Mouse (Mus musculus) embryonic facial prominence, embryonic 13.5 days (tissue): ENCODE measurements around the gene Sik3. TPM values are rescaled to one million over a fixed set of nuclear protein-coding genes. Genes with fewer than 3 reads are reported as not detected.
"Not testable (repeated sequence)": the region's sequence is repeated elsewhere in the genome, so short reads cannot be mapped to it uniquely, and the experiment has no call there.

ENCODE experiments used
- ATAC-seq: fragments of 200-750 bp; cut with Nextera tagmentation; 2 replicates; pipeline ENCODE4 v1.8.0; 2017; ENCODE audit warnings: low read depth; ENCODE audit not compliant: insufficient number of reproducible peaks, insufficient read depth, low FRiP score, low TSS enrichment
- H3K27ac ChIP-seq: fragments of 300-500 bp; sonication (generic); 2 replicates; pipeline ENCODE4 v1.5.1; 2015; ENCODE audit warnings: moderate library complexity, mild to moderate bottlenecking, inconsistent platforms
- H3K27me3 ChIP-seq: fragments of 300-500 bp; sonication (generic); 2 replicates; pipeline ENCODE4 v1.6.1; 2015; ENCODE audit warnings: mild to moderate bottlenecking, inconsistent platforms
- H3K36me3 ChIP-seq: fragments of 300-500 bp; sonication (generic); 2 replicates; pipeline ENCODE4 v1.6.1; 2015; ENCODE audit warnings: mild to moderate bottlenecking, inconsistent platforms
- H3K4me1 ChIP-seq: fragments of 300-500 bp; sonication (generic); 2 replicates; pipeline ENCODE4 v1.6.1; 2015; ENCODE audit warnings: inconsistent platforms
- H3K4me2 ChIP-seq: fragments of 300-500 bp; sonication (generic); 2 replicates; pipeline ENCODE4 v1.6.1; 2015; ENCODE audit warnings: moderate library complexity, mild to moderate bottlenecking, inconsistent platforms
- H3K4me3 ChIP-seq: fragments of 300-500 bp; sonication (generic); 2 replicates; pipeline ENCODE4 v1.5.1; 2015; ENCODE audit warnings: mild to moderate bottlenecking, inconsistent platforms
- H3K9ac ChIP-seq: fragments of 300-500 bp; sonication (generic); 2 replicates; pipeline ENCODE4 v1.6.1; 2015; ENCODE audit warnings: mild to moderate bottlenecking, inconsistent platforms
- H3K9me3 ChIP-seq: fragments of 300-500 bp; sonication (generic); 2 replicates; pipeline ENCODE4 v1.6.1; 2016; ENCODE audit warnings: inconsistent platforms
- WGBS: fragments of 180-500 bp; shearing (Covaris S2); methylation state at CpG from one replicate; pipeline ENCODE4 v1.1.7; 2015; ENCODE audit warnings: mixed read lengths; 5-methylcytosine and 5-hydroxymethylcytosine counted together
- polyA plus RNA-seq: library from polyadenylated mRNA; unstranded; fragments of >200 nt; fragmentation: Nextera tagmentation; extraction: Ambion mirVana; gene quantifications from 2 replicates; pipeline ENCODE4 v1.2.1, GENCODE M21; 2015

Sik3 gene
- polyA plus RNA-seq, 1 experiment from 2014 or later, result 7.4 TPM

GRCm38 (mm10) chr9:46087461-46087860 is 74.8 kb downstream of the Sik3 start:
- no peak overlapping the region for H3K4me2 ChIP-seq
- no peak overlapping the region for H3K4me3 ChIP-seq
- H3K27me3 ChIP-seq, result no peaks in the 10 kb centered on the region
- H3K4me1 ChIP-seq, result peaks cover 18% of the 10 kb centered on the region
- no peak overlapping the region for H3K9ac ChIP-seq
- H3K27ac ChIP-seq, result no peak overlapping the region
- WGBS, result 73% methylated on average over 5 of the region's 5 CpGs
- no peaks in the 10 kb centered on the region for H3K36me3 ChIP-seq
- H3K9me3 ChIP-seq, result no peaks in the 10 kb centered on the region
- ATAC-seq, result no peak

GRCm38 (mm10) chr9:46088722-46089121 is 76.1 kb downstream of the Sik3 start:
- Histone ChIP-seq H3K27me3 (no peaks in the 10 kb centered on the region), H3K36me3 (no peaks in the 10 kb centered on the region), H3K4me3 (no peak overlapping the region), H3K9me3 (no peaks in the 10 kb centered on the region), H3K4me1 (peaks cover 7% of the 10 kb centered on the region; the same call in 1 of the 2 replicates), H3K27ac (no peak overlapping the region), H3K9ac (no peak overlapping the region), H3K4me2 (no peak overlapping the region)
- no peak for ATAC-seq
- 89% methylated on average over 10 of the region's 10 CpGs for WGBS

- Histone ChIP-seq H3K27ac (no peak overlapping the region), H3K4me2 (no peak overlapping the region), H3K36me3 (no peaks in the 10 kb centered on the region), H3K9ac (no peak overlapping the region), H3K4me1 (peaks cover 7% of the 10 kb centered on the region; the same call in 1 of the 2 replicates), H3K9me3 (no peaks in the 10 kb centered on the region), H3K27me3 (no peaks in the 10 kb centered on the region), H3K4me3 (no peak overlapping the region)
- WGBS, result 34% methylated on average over 4 of the region's 4 CpGs
- no peak for ATAC-seq
Observed at GRCm38 (mm10) chr9:46090066-46090465, 77.4 kb downstream of the Sik3 start.

- H3K4me2 ChIP-seq, H3K27me3 ChIP-seq, H3K4me1 ChIP-seq, H3K9ac ChIP-seq, H3K36me3 ChIP-seq, H3K4me3 ChIP-seq, H3K9me3 ChIP-seq, H3K27ac ChIP-seq, ATAC-seq: not testable (repeated sequence)
- WGBS, result 21% methylated on average over 1 of the region's 1 CpGs
Observed at GRCm38 (mm10) chr9:46091157-46091556, 78.5 kb downstream of the Sik3 start.

GRCm38 (mm10) chr9:46092633-46093032 is 80.0 kb downstream of the Sik3 start:
- H3K36me3 ChIP-seq, result no peaks in the 10 kb centered on the region
- H3K27ac ChIP-seq, result no peak overlapping the region
- H3K4me2 ChIP-seq, result no peak overlapping the region
- H3K27me3 ChIP-seq, result no peaks in the 10 kb centered on the region
- H3K4me1 ChIP-seq, result peaks cover 14% of the 10 kb centered on the region
- no peak overlapping the region for H3K4me3 ChIP-seq
- H3K9me3 ChIP-seq, result no peaks in the 10 kb centered on the region
- WGBS, result 88% methylated on average over 6 of the region's 6 CpGs
- no peak for ATAC-seq
- H3K9ac ChIP-seq, result no peak overlapping the region

- H3K4me3 ChIP-seq, result no peak overlapping the region
- no peaks in the 10 kb centered on the region for H3K9me3 ChIP-seq
- H3K36me3 ChIP-seq, result no peaks in the 10 kb centered on the region
- no peak overlapping the region for H3K4me2 ChIP-seq
- WGBS, result 83% methylated on average over 15 of the region's 15 CpGs
- H3K27ac ChIP-seq, result no peak overlapping the region
- H3K27me3 ChIP-seq, result no peaks in the 10 kb centered on the region
- no peak for ATAC-seq
- H3K9ac ChIP-seq, result no peak overlapping the region
- H3K4me1 ChIP-seq, result peaks cover 23% of the 10 kb centered on the region
Observed at GRCm38 (mm10) chr9:46098360-46098985, 85.9 kb downstream of the Sik3 start.

- Histone ChIP-seq H3K4me3 (no peak overlapping the region), H3K9me3 (no peaks in the 10 kb centered on the region), H3K27me3 (no peaks in the 10 kb centered on the region), H3K27ac (no peak overlapping the region), H3K9ac (no peak overlapping the region), H3K36me3 (no peaks in the 10 kb centered on the region), H3K4me2 (no peak overlapping the region), H3K4me1 (peaks cover 23% of the 10 kb centered on the region)
- WGBS, result 68% methylated on average over 5 of the region's 5 CpGs
- ATAC-seq, result no peak
Observed at GRCm38 (mm10) chr9:46099107-46099506, 86.5 kb downstream of the Sik3 start.

- WGBS, result 80% methylated on average over 7 of the region's 7 CpGs
- no peak for ATAC-seq
- H3K9me3 ChIP-seq, result no peaks in the 10 kb centered on the region
Observed at GRCm38 (mm10) chr9:46103154-46103553, 90.5 kb downstream of the Sik3 start.

GRCm38 (mm10) chr9:46106105-46106504 is 93.5 kb downstream of the Sik3 start:
- 89% methylated on average over 9 of the region's 9 CpGs for WGBS
- Histone ChIP-seq H3K9me3 (no peaks in the 10 kb centered on the region), H3K4me1 (peaks cover 18% of the 10 kb centered on the region), H3K36me3 (no peaks in the 10 kb centered on the region), H3K9ac (no peak overlapping the region), H3K4me3 (no peak overlapping the region), H3K27me3 (no peaks in the 10 kb centered on the region), H3K4me2 (no peak overlapping the region), H3K27ac (no peak overlapping the region)
- ATAC-seq, result no peak

More at GRCm38 (mm10) chr9:46103154-46103553, 90.5 kb downstream of the Sik3 start:
- H3K27me3 ChIP-seq, result no peaks in the 10 kb centered on the region
- H3K9ac ChIP-seq, result no peak overlapping the region
- no peak overlapping the region for H3K4me3 ChIP-seq
- H3K27ac ChIP-seq, result no peak overlapping the region
- H3K36me3 ChIP-seq, result no peaks in the 10 kb centered on the region
- no peak overlapping the region for H3K4me2 ChIP-seq
- H3K4me1 ChIP-seq, result peaks cover 8% of the 10 kb centered on the region; the same call in 1 of the 2 replicates

- H3K27ac ChIP-seq, result no peak overlapping the region
- no peak overlapping the region for H3K4me2 ChIP-seq
Observed at GRCm38 (mm10) chr9:46110648-46111047, 98.0 kb downstream of the Sik3 start.

GRCm38 (mm10) chr9:46111334-46111733 is 98.7 kb downstream of the Sik3 start:
- ATAC-seq, result no peak
- Histone ChIP-seq H3K36me3 (no peaks in the 10 kb centered on the region), H3K4me2 (no peak overlapping the region), H3K9me3 (no peaks in the 10 kb centered on the region), H3K9ac (no peak overlapping the region), H3K27ac (no peak overlapping the region), H3K27me3 (no peaks in the 10 kb centered on the region), H3K4me1 (peaks cover 39% of the 10 kb centered on the region), H3K4me3 (no peak overlapping the region)

More at GRCm38 (mm10) chr9:46110648-46111047, 98.0 kb downstream of the Sik3 start:
- H3K4me3 ChIP-seq, result no peak overlapping the region
- no peaks in the 10 kb centered on the region for H3K36me3 ChIP-seq
- no peak for ATAC-seq
- no peaks in the 10 kb centered on the region for H3K27me3 ChIP-seq
- no peaks in the 10 kb centered on the region for H3K9me3 ChIP-seq
- WGBS, result 34% methylated on average over 7 of the region's 7 CpGs
- no peak overlapping the region for H3K9ac ChIP-seq
- H3K4me1 ChIP-seq, result peaks cover 35% of the 10 kb centered on the region

- 43% methylated on average over 5 of the region's 5 CpGs for WGBS
- no peak for ATAC-seq
- Histone ChIP-seq H3K9ac (no peak overlapping the region), H3K4me1 (peaks cover 39% of the 10 kb centered on the region), H3K4me3 (no peak overlapping the region), H3K27me3 (no peaks in the 10 kb centered on the region), H3K9me3 (no peaks in the 10 kb centered on the region), H3K4me2 (no peak overlapping the region), H3K27ac (peak overlapping the region; percentile 78), H3K36me3 (no peaks in the 10 kb centered on the region)
Observed at GRCm38 (mm10) chr9:46112246-46112645, 99.6 kb downstream of the Sik3 start.
